In the genomic region with DNA sequence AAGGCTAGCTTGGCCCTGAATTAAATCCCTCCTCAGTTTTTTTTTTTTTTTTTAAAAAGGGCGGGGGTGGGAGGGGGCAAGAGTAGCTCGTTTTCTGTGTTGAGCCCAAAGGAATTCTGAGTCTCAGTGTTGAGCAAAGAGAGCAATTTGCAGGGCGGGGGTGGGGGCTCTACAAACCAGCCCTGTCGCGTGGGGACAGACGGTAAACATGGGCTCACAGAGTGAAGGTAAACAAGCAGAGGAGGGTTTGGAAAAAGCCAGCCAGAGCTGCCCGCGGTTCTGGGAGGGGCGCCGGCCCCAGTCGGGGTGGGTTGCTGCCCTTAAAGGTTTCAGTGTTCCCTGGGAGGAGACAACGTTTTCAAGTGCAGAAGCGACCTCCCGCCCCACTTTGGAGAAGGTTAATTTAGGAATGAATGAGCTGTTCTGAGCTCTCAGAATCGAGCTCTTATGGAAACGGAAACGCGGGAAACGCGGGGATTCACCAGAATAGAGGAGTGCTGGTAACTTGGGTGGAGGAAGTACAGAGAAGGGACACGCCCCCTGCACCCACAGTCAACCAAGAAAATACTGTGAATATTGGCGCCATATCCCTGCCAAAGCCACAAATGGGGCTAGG, we compare ENCODE assay signal across 8 mouse cellular contexts. TPM values are rescaled to one million over a fixed set of nuclear protein-coding genes. Genes with fewer than 3 reads are reported as not detected.
A peak's percentile ranks its signal among the peaks of the same experiment; 100 is the strongest.
DNase-seq lines count a peak whose midpoint lies in the region; ATAC-seq lines count a peak whose summit lies in the region.

No protein-coding gene starts in this region.

- under 1% methylated on average over 22 of the region's 22 CpGs for WGBS in embryonic facial prominence, embryonic 14.5 days
- WGBS in intestine, embryonic 14.5 days, result 1% methylated on average over 22 of the region's 22 CpGs

- H3K4me2 ChIP-seq in embryonic facial prominence, embryonic 14.5 days (ENCODE audit: low read depth, low read length), result peak overlapping the region; percentile 75
- H3K4me2 ChIP-seq in intestine, embryonic 14.5 days (ENCODE audit: low read length), result peak overlapping the region; percentile 73

- peaks cover 20% of the 10 kb centered on the region; the same call in 1 of the 2 replicates for H3K4me1 ChIP-seq in embryonic facial prominence, embryonic 14.5 days (ENCODE audit: control insufficient read depth, insufficient read depth, low read length)
- peaks cover 18% of the 10 kb centered on the region; the same call in 1 of the 2 replicates for H3K4me1 ChIP-seq in intestine, embryonic 14.5 days (replicated peaks; ENCODE audit: control insufficient read depth, insufficient read depth, low read length)

- H3K9me3 ChIP-seq in embryonic facial prominence, embryonic 14.5 days (ENCODE audit: control insufficient read depth, low read length), result no peaks in the 10 kb centered on the region
- H3K9me3 ChIP-seq in intestine, embryonic 14.5 days (ENCODE audit: control insufficient read depth, low read length), result no peaks in the 10 kb centered on the region

- peak overlapping the region; percentile 60 for H3K9ac ChIP-seq in embryonic facial prominence, embryonic 14.5 days (ENCODE audit: low read depth, low read length)
- peak overlapping the region; percentile 34 for H3K9ac ChIP-seq in intestine, embryonic 14.5 days (ENCODE audit: low read length)

- no peaks in the 10 kb centered on the region for H3K36me3 ChIP-seq in embryonic facial prominence, embryonic 14.5 days (ENCODE audit: control insufficient read depth, insufficient read depth, low read length)
- no peaks in the 10 kb centered on the region for H3K36me3 ChIP-seq in intestine, embryonic 14.5 days (ENCODE audit: control insufficient read depth, insufficient read depth, low read length)

- peak; percentile 37 for DNase-seq in thymus, postnatal 14 days
- no peak for DNase-seq in thymus, postnatal 10 days (ENCODE audit: low spot score in 2 of 2)
- DNase-seq in embryonic facial prominence, embryonic 14.5 days (ENCODE audit: low spot score), result peak; percentile 89
- DNase-seq in intestine, embryonic 14.5 days (ENCODE audit: low spot score), result peak; percentile 72
- DNase-seq in thymus, postnatal 4 days, result peak; percentile 43
- DNase-seq in layer of hippocampus, postnatal 10 days (ENCODE audit: low spot score in 2 of 2), result no peak
- DNase-seq in left cerebral cortex, postnatal 14 days (ENCODE audit: low spot score in 2 of 2), result no peak

- H3K27me3 ChIP-seq in embryonic facial prominence, embryonic 14.5 days (replicated peaks; ENCODE audit: control insufficient read depth, insufficient read depth, low read length), result no peaks in the 10 kb centered on the region
- H3K27me3 ChIP-seq in intestine, embryonic 14.5 days (replicated peaks; ENCODE audit: control insufficient read depth, insufficient read depth, low read length), result no peaks in the 10 kb centered on the region

- H3K27ac ChIP-seq in embryonic facial prominence, embryonic 14.5 days (replicated peaks; ENCODE audit: low read depth, low read length), result peak overlapping the region; percentile 68
- peak overlapping the region; percentile 75 for H3K27ac ChIP-seq in intestine, embryonic 14.5 days (ENCODE audit: low read depth)

- H3K4me3 ChIP-seq in embryonic facial prominence, embryonic 14.5 days (ENCODE audit: low read depth, low read length), result peak overlapping the region; percentile 37
- peak overlapping the region; percentile 22 for H3K4me3 ChIP-seq in intestine, embryonic 14.5 days (ENCODE audit: low read depth, low read length)

- peak; percentile 77 for ATAC-seq in embryonic facial prominence, embryonic 14.5 days (ENCODE audit: low read depth)
- peak; percentile 54 for ATAC-seq in intestine, embryonic 14.5 days (replicated peaks; ENCODE audit: low FRiP score, low TSS enrichment, low read depth)
- ATAC-seq in megakaryocyte progenitor cell, adult 5-6 weeks (replicated peaks; ENCODE audit: poor library complexity), result peak; percentile 72

- intact Hi-C loops in left cerebral cortex, postnatal 14 days (cut with DNase I), result no loop called here

RNA-seq across cellular contexts. Expression of a gene that starts 7.6 kb away (rescaled TPM):
- 18.8 and 19.9 TPM in 2 replicates for polyA plus RNA-seq in embryonic facial prominence, embryonic 14.5 days (2014; fragmentation: Nextera tagmentation; extraction: Ambion mirVana)
- 54.4 and 59.7 TPM in 2 replicates for polyA plus RNA-seq in intestine, embryonic 14.5 days (2014; fragmentation: Nextera tagmentation; extraction: Ambion mirVana)
- total RNA-seq in megakaryocyte progenitor cell, adult 5-6 weeks (2015), result 0.07 and 0.39 TPM in 2 replicates
- total RNA-seq in megakaryocyte progenitor cell, adult 5-6 weeks (2017), result 0.58 and 1.5 TPM in 2 replicates
- total RNA-seq in layer of hippocampus, postnatal 10 days (2021), result 1 to 10 TPM; 5.7 to 6.8 TPM
- 1 to 10 TPM; 7.1 to 8.3 TPM for total RNA-seq in left cerebral cortex, postnatal 14 days (2021)

Comparison
In these comparisons a context has a peak if more than half of its experiments do, and no peak if none do; other contexts are left out.
1. DNase-seq: peak in thymus, postnatal 14 days (single experiment), embryonic facial prominence, embryonic 14.5 days (single experiment), intestine, embryonic 14.5 days (single experiment) and thymus, postnatal 4 days (single experiment); none in thymus, postnatal 10 days (0 of 2), layer of hippocampus, postnatal 10 days (0 of 2) and left cerebral cortex, postnatal 14 days (0 of 2).
2. Peak in every context shown above with its lines, with median percentiles within 50 percentile points of each other: ATAC-seq.